In genomic region chr2:5844873-5845631, GRCm38 (mm10) we compare ENCODE assay signal across 8 mouse cellular contexts. TPM values are rescaled to one million over a fixed set of nuclear protein-coding genes. Genes with fewer than 3 reads are reported as not detected.
A peak's percentile ranks its signal among the peaks of the same experiment; 100 is the strongest.
DNase-seq lines count a peak whose midpoint lies in the region; ATAC-seq lines count a peak whose summit lies in the region.

Gene Nudt5 (plus strand): TSS chr2:5845019.
Gene Cdc123 (minus strand): TSS chr2:5845164.

- H3K4me2 ChIP-seq in heart, embryonic 13.5 days: peak within 1 kb of the TSS; percentile 78
- H3K4me2 ChIP-seq in liver, embryonic 12.5 days: peak within 1 kb of the TSS; percentile 73
- H3K4me2 ChIP-seq in stomach, embryonic 15.5 days: peak within 1 kb of the TSS; percentile 52

- peaks cover 33% of the 10 kb centered on the region for H3K36me3 ChIP-seq in heart, embryonic 13.5 days
- peaks cover 47% of the 10 kb centered on the region for H3K36me3 ChIP-seq in liver, embryonic 12.5 days
- H3K36me3 ChIP-seq in stomach, embryonic 15.5 days: peaks cover 14% of the 10 kb centered on the region

- ATAC-seq in heart, embryonic 13.5 days (ENCODE audit: extremely low read depth, insufficient number of reproducible peaks, low FRiP score, low TSS enrichment): peak; percentile 75
- peak; percentile 94 for ATAC-seq in liver, embryonic 12.5 days
- peak; percentile 94 for ATAC-seq in stomach, embryonic 15.5 days (ENCODE audit: insufficient read depth, low FRiP score, low read depth)

- H3K4me1 ChIP-seq in brown adipose tissue, adult 24 weeks (ENCODE audit: control insufficient read depth, insufficient read depth, insufficient read length, low read length): no peaks in the 10 kb centered on the region
- H3K4me1 ChIP-seq in heart, embryonic 13.5 days: peaks cover 17% of the 10 kb centered on the region
- H3K4me1 ChIP-seq in liver, embryonic 12.5 days: peaks cover 38% of the 10 kb centered on the region
- H3K4me1 ChIP-seq in stomach, embryonic 15.5 days: peaks cover 6% of the 10 kb centered on the region; the same call in 1 of the 2 replicates

- no peaks in the 10 kb centered on the region for H3K27me3 ChIP-seq in heart, embryonic 13.5 days (replicated peaks)
- no peaks in the 10 kb centered on the region for H3K27me3 ChIP-seq in liver, embryonic 12.5 days (replicated peaks)
- no peaks in the 10 kb centered on the region for H3K27me3 ChIP-seq in stomach, embryonic 15.5 days (replicated peaks)

- peak within 1 kb of the TSS; percentile 93 for H3K9ac ChIP-seq in heart, embryonic 13.5 days
- peak within 1 kb of the TSS; percentile 86 for H3K9ac ChIP-seq in liver, embryonic 12.5 days
- H3K9ac ChIP-seq in stomach, embryonic 15.5 days: peak within 1 kb of the TSS; percentile 79

- peak within 1 kb of the TSS; percentile 98 for H3K27ac ChIP-seq in brown adipose tissue, adult 24 weeks (replicated peaks; ENCODE audit: low read depth, low read length)
- H3K27ac ChIP-seq in heart, embryonic 13.5 days (replicated peaks): peak within 1 kb of the TSS; percentile 89
- peak within 1 kb of the TSS; percentile 84 for H3K27ac ChIP-seq in liver, embryonic 12.5 days
- H3K27ac ChIP-seq in stomach, embryonic 15.5 days: peak within 1 kb of the TSS; percentile 96

- H3K4me3 ChIP-seq in brown adipose tissue, adult 24 weeks (ENCODE audit: insufficient read depth, low read depth, low read length): peak within 1 kb of the TSS; percentile 96
- peak within 1 kb of the TSS; percentile 89 for H3K4me3 ChIP-seq in heart, embryonic 13.5 days
- peak within 1 kb of the TSS; percentile 84 for H3K4me3 ChIP-seq in liver, embryonic 12.5 days
- H3K4me3 ChIP-seq in stomach, embryonic 15.5 days (replicated peaks): peak within 1 kb of the TSS; percentile 83

- under 1% methylated on average over 53 of the region's 53 CpGs for WGBS in heart, embryonic 13.5 days
- WGBS in liver, embryonic 12.5 days (ENCODE audit: insufficient replicate concordance): under 1% methylated on average over 53 of the region's 53 CpGs
- WGBS in stomach, embryonic 15.5 days: under 1% methylated on average over 53 of the region's 53 CpGs

- no peaks in the 10 kb centered on the region for H3K9me3 ChIP-seq in heart, embryonic 13.5 days
- no peaks in the 10 kb centered on the region for H3K9me3 ChIP-seq in liver, embryonic 12.5 days (replicated peaks)
- H3K9me3 ChIP-seq in stomach, embryonic 15.5 days: no peaks in the 10 kb centered on the region

- DNase-seq in CD4-positive, CD25-positive, alpha-beta regulatory T cell, adult 2 months (ENCODE audit: low read depth, low spot score): peak; percentile 93
- peak; percentile 71 for DNase-seq in fat pad, adult 2 months (ENCODE audit: extremely low read depth, low read depth, low spot score)
- peak; percentile 92 for DNase-seq in kidney, postnatal 10 days
- peak; percentile 83 to 88 for DNase-seq in natural killer cell, adult 2 months (ENCODE audit: low spot score in 2 of 2)

RNA-seq across cellular contexts. Expression of gene Nudt5, which starts in this region (rescaled TPM):
- polyA plus RNA-seq in brown adipose tissue, adult 24 weeks (2012; ENCODE audit: insufficient read depth, insufficient read length, missing spikeins): 72.0 and 99.9 TPM in 2 replicates
- 59.8 and 69.0 TPM in 2 replicates for polyA plus RNA-seq in heart, embryonic 13.5 days (2015; fragmentation: Nextera tagmentation; extraction: Ambion mirVana)
- 84.4 and 86.6 TPM in 2 replicates for polyA plus RNA-seq in liver, embryonic 12.5 days (2016; fragmentation: Nextera tagmentation; extraction: Ambion mirVana)
- polyA plus RNA-seq in stomach, embryonic 15.5 days (2015; fragmentation: Nextera tagmentation; extraction: Ambion mirVana): 72.9 and 76.4 TPM in 2 replicates

RNA-seq across cellular contexts. Expression of gene Cdc123, which starts in this region (rescaled TPM):
- 101 and 126 TPM in 2 replicates for polyA plus RNA-seq in brown adipose tissue, adult 24 weeks (2012; ENCODE audit: insufficient read depth, insufficient read length, missing spikeins)
- polyA plus RNA-seq in heart, embryonic 13.5 days (2015; fragmentation: Nextera tagmentation; extraction: Ambion mirVana): 184 and 186 TPM in 2 replicates
- polyA plus RNA-seq in liver, embryonic 12.5 days (2016; fragmentation: Nextera tagmentation; extraction: Ambion mirVana): 195 and 200 TPM in 2 replicates
- 277 and 297 TPM in 2 replicates for polyA plus RNA-seq in stomach, embryonic 15.5 days (2015; fragmentation: Nextera tagmentation; extraction: Ambion mirVana)

Comparison
In these comparisons a context has a peak if more than half of its experiments do, and no peak if none do; other contexts are left out.
1. Peak in every context shown above with its lines: DNase-seq, ATAC-seq, H3K4me3 ChIP-seq and H3K27ac ChIP-seq.